Mouse (Mus musculus) ES-Bruce4 (cell line): ENCODE measurements around the gene Zfand4. TPM values are rescaled to one million over a fixed set of nuclear protein-coding genes. Genes with fewer than 3 reads are reported as not detected.
"Not testable (repeated sequence)": the region's sequence is repeated elsewhere in the genome, so short reads cannot be mapped to it uniquely, and the experiment has no call there.

Experiments
- H3K27ac ChIP-seq: 2 replicates; pipeline ENCODE4 v1.5.1; 2012; ENCODE audit warnings: low read length, inconsistent platforms; ENCODE audit not compliant: insufficient read depth
- H3K27me3 ChIP-seq: 2 replicates; pipeline ENCODE4 v1.6.1; 2012; ENCODE audit warnings: mild to moderate bottlenecking, low read length, inconsistent platforms; ENCODE audit not compliant: control insufficient read depth, poor library complexity, insufficient read depth, severe bottlenecking
- H3K36me3 ChIP-seq: 2 replicates; pipeline ENCODE4 v1.6.1; 2012; ENCODE audit warnings: inconsistent platforms, mild to moderate bottlenecking, low read length, moderate library complexity; ENCODE audit not compliant: control insufficient read depth, poor library complexity, insufficient read depth, severe bottlenecking
- H3K4me1 ChIP-seq: one replicate; pipeline ENCODE4 v1.8.1; 2011; ENCODE audit warnings: low read length; ENCODE audit not compliant: control insufficient read depth, insufficient read depth
- H3K4me3 ChIP-seq: 2 replicates; pipeline ENCODE4 v1.5.1; 2011; ENCODE audit warnings: low read depth, mild to moderate bottlenecking, low read length
- H3K9ac ChIP-seq: 2 replicates; pipeline ENCODE4 v1.6.1; 2012; ENCODE audit warnings: low read depth, mild to moderate bottlenecking, inconsistent platforms; ENCODE audit not compliant: poor library complexity, severe bottlenecking
- H3K9me3 ChIP-seq: replicated peaks from 2 replicates; pipeline ENCODE4 v1.6.1; 2012; ENCODE audit warnings: mild to moderate bottlenecking, low read length, inconsistent platforms; ENCODE audit not compliant: control insufficient read depth, poor library complexity, insufficient read depth, severe bottlenecking
- CTCF ChIP-seq: IDR thresholded peaks from one replicate; pipeline ENCODE4 v1.8.1; 2011; ENCODE audit warnings: low read depth, low read length
- EP300 ChIP-seq: IDR thresholded peaks from 2 replicates; pipeline ENCODE4 v1.6.1; 2011; ENCODE audit warnings: low read depth, low read length; ENCODE audit not compliant: insufficient read depth
- POLR2A ChIP-seq: IDR thresholded peaks from one replicate; pipeline ENCODE4 v1.8.1; 2011; ENCODE audit warnings: low read length; ENCODE audit not compliant: insufficient read depth
- polyA plus RNA-seq: library from polyadenylated mRNA; stranded (reverse); fragments of >200 nt; gene quantifications from 2 replicates; pipeline ENCODE4 v1.2.4, GENCODE M21; 2011; ENCODE audit warnings: low read depth; ENCODE audit not compliant: missing spikeins, insufficient read depth, insufficient read length

Gene Zfand4
- polyA plus RNA-seq = 4.3 and 7.0 TPM in 2 replicates

DNA sequence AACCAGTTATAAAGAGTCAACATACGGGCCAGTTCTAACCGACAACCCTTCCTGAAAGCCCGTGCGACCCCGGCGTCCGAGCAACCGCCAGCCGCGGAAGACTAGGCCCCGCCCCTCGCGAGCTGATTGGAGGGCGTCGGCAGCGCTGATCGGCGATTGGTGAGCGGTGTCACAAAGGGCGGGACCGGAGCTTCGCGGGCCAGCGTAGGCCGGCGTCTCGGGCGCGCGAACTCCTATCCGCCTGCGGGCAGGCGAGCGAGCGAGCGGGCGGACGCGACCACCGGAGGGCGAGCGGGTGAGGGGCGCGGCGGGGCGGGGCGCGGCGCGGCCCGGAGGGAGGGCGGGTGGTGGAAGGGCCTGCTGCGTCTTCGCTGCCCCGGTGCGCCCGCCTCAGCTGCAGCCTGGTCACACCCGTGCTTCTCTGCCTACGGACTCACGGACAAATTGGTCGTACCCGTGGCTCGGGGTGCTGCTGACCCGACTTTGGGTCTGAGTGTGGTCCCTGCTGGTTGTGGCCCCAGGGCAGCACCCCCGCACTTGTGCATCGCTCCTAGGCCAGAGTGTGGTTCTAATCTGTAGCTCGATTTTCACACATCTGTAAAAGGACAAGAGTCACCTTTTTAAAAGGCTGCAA is at the start of gene Zfand4:
TSS of gene Zfand4 (plus strand) at position 205 of the 634 bp plus-strand sequence.
- H3K27ac ChIP-seq = no peak within 1 kb of the TSS
- TF ChIP-seq POLR2A (peak; percentile 54), CTCF (no peak), EP300 (no peak)
- peaks cover 6% of the 10 kb centered on the region; the same call in 1 of the 2 replicates for H3K36me3 ChIP-seq
- H3K4me3 ChIP-seq = peak within 1 kb of the TSS; percentile 88
- no peaks in the 10 kb centered on the region for H3K9me3 ChIP-seq
- peaks cover 5% of the 10 kb centered on the region for H3K4me1 ChIP-seq
- H3K27me3 ChIP-seq = no peaks in the 10 kb centered on the region
- H3K9ac ChIP-seq = peak within 1 kb of the TSS; percentile 81

DNA sequence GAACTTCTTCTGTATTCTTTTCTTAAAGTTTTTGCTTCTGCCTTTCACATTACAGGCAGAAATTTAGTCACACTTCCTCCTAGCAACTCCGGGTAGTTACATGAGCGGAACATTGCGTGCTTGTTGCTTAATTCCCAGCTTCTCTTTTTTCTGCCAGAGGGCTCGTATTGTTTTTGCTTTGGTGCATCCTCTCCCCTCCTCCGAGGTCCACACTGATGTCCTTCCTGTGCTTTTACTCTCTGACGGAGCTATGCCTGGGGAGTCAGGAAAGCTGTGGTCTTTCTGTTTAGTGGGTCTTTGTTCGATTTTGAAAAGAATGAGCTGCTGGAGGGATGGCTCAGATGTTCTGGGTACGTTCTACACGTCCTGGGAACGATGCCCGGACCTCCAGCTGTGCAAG is 36.3 kb upstream of the Zfand4 start:
- no peaks in the 10 kb centered on the region for H3K9me3 ChIP-seq
- H3K27me3 ChIP-seq = no peaks in the 10 kb centered on the region
- no peak for TF ChIP-seq EP300
- no peak for TF ChIP-seq POLR2A
- TF ChIP-seq CTCF = no peak
- peaks cover 36% of the 10 kb centered on the region for H3K36me3 ChIP-seq
- H3K27ac ChIP-seq = no peak overlapping the region
- no peaks in the 10 kb centered on the region for H3K4me1 ChIP-seq
- H3K9ac ChIP-seq = no peak overlapping the region
- H3K4me3 ChIP-seq = no peak overlapping the region

DNA sequence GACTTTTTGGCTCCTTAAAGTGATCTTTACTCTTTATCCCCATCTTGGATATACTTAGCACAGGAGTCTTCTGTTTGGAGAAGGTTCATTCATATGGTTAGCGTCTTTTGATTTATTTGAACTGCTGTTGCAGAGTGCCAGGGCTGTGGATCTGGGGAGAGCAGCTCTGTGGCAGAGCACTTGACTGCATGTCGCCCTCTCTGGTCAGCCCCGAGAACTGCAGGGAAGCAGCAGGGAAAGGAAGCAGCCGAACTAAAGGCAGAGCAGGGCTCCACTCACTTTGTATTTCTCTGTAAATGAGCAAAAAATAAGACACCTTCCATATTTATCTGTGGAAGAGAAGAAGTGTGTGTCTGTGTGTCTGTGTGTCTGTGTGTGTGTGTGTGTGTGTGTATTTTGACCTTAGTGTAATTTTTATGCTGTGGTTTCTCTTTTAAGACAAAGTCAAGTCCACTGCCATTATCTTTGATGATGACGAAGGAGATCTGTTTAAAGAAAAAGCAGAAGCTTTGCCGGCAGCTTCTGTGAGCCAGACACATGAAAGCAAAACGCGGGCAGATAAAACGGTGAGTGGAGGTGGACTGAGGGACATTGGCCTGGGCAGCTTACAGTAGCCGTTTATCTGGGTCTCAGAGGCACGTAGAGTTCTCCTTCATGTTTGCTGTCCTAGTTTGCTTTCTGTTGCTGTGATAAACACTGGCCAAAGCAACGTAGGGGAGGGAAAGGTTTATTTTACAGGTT is 35.1 kb upstream of the Zfand4 start:
- Histone ChIP-seq H3K9me3 (no peaks in the 10 kb centered on the region), H3K27me3 (no peaks in the 10 kb centered on the region), H3K27ac (no peak overlapping the region), H3K36me3 (peaks cover 30% of the 10 kb centered on the region), H3K4me3 (no peak overlapping the region), H3K4me1 (no peaks in the 10 kb centered on the region), H3K9ac (no peak overlapping the region)
- TF ChIP-seq EP300 (no peak), POLR2A (no peak), CTCF (peak; percentile 95)

DNA sequence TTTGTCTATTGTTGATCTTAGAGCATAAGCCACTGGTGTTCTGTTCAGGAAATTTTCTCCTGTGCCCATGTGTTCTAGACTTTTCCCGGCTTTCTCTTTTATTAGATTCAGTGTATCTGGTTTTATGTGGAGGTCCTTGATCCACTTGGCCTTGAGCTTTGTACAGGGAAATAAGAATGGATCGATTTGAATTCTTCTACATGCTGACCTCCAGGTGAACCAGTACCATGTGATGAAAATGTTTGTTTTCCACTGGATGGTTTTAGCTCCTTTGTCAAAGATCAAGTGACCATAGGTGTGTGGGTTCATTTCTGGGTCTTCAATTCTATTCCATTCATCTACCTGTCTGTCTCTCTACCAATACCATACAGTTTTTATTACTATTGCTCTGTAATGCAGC is 29.2 kb upstream of the Zfand4 start:
- H3K36me3 ChIP-seq = peaks cover 32% of the 10 kb centered on the region

DNA sequence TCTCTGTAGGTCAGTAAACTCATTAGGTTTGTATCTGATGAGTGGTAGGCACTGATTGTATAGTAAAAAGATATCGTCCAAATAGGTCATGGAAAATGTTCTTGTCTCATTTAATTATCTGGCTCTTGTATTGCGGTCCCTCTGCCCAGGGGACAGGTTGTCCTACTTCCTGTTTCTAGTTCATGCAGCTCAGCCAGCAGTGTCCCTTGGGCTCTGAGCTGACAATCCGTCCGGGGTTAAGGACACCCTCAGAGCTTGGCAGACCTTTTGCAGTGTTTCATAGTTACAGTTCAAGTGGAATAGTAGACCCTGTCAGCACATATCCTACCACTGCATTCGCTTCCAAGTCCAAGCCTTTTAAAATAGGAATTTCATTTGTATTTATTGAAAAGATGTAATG is 28.7 kb upstream of the Zfand4 start:
- Histone ChIP-seq H3K27me3 (no peaks in the 10 kb centered on the region), H3K4me1 (no peaks in the 10 kb centered on the region), H3K36me3 (peaks cover 32% of the 10 kb centered on the region), H3K27ac (no peak overlapping the region), H3K9me3 (no peaks in the 10 kb centered on the region; the same call in 1 of the 2 replicates), H3K4me3 (no peak overlapping the region), H3K9ac (no peak overlapping the region)
- no peak for TF ChIP-seq EP300
- TF ChIP-seq POLR2A = no peak
- TF ChIP-seq CTCF = no peak

More for the DNA sequence above, 29.2 kb upstream of the Zfand4 start:
- H3K27me3 ChIP-seq, H3K9me3 ChIP-seq, H3K4me1 ChIP-seq, H3K27ac ChIP-seq, H3K4me3 ChIP-seq, H3K9ac ChIP-seq: not testable (repeated sequence)

DNA sequence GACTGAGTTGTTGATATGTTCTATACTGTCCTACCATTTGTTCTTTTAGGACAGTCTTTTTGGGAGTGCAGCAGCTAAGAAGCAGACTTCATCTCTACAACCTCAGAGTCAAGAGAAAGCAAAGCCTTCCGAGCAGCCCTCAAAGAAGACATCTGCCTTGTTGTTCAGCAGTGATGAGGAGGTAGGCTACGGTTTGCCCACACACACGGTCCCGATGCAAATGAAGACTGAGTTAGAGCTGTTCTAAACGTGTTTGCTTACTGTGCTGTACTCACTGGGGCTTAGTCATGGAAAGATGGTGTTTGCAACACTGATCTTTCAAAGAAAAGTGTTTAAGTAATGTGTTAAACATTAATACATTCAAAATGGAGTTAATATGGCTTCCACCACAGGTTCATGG is 25.9 kb upstream of the Zfand4 start:
- Histone ChIP-seq H3K36me3 (peaks cover 42% of the 10 kb centered on the region), H3K4me1 (no peaks in the 10 kb centered on the region), H3K9ac (no peak overlapping the region), H3K4me3 (no peak overlapping the region), H3K27ac (no peak overlapping the region), H3K9me3 (peaks cover 19% of the 10 kb centered on the region), H3K27me3 (no peaks in the 10 kb centered on the region)
- TF ChIP-seq POLR2A (no peak), EP300 (no peak), CTCF (no peak)
